Mouse (Mus musculus) layer of hippocampus, adult 8-10 months (tissue): ENCODE data around the gene Hid1. TPM values are rescaled to one million over a fixed set of nuclear protein-coding genes. Genes with fewer than 3 reads are reported as not detected.

ENCODE experiments used
- total RNA-seq, 4 experiments: library from RNA; stranded (reverse); gene quantifications; 2 replicates each; pipeline ENCODE4 v1.2.4; 2022

The Hid1 gene
- total RNA-seq, 4 experiments from 2014 or later: 104 to 119 (median 117) TPM

Other genes starting within 250 kb of the Hid1 start
- gene Cd300lf, start 233.8 kb downstream of the Hid1 start, total RNA-seq: 1 to 10 TPM in 3 of 4 experiments, under 1 TPM in 1; 0.62 to 4.3 (median 1.7) TPM
- 10 to 100 TPM; 68.3 to 84.2 (median 77.1) TPM for gene Slc9a3r1, start 204.4 kb downstream of the Hid1 start, total RNA-seq
- 10 to 100 TPM; 12.5 to 19.8 (median 16.1) TPM for gene Tmem104, start 180.3 kb downstream of the Hid1 start, total RNA-seq
- gene Nat9, start 179.9 kb downstream of the Hid1 start, total RNA-seq: 10 to 100 TPM; 20.4 to 25.2 (median 22.5) TPM
- gene Grin2c, start 100.5 kb downstream of the Hid1 start, total RNA-seq: 10 to 100 TPM; 42.3 to 48.8 (median 44.6) TPM
- gene Fdxr, start 90.7 kb downstream of the Hid1 start, total RNA-seq: 10 to 100 TPM; 22.8 to 25.5 (median 24.6) TPM
- gene Fads6, start 70.1 kb downstream of the Hid1 start, total RNA-seq: 10 to 100 TPM; 16.7 to 18.5 (median 17.1) TPM
- gene Otop2, start 60.6 kb downstream of the Hid1 start, total RNA-seq: under 1 TPM; 0.30 to 0.55 (median 0.40) TPM
- under 1 TPM; 0.36 to 0.95 (median 0.59) TPM for gene Ush1g, start 45.7 kb downstream of the Hid1 start, total RNA-seq
- under 1 TPM in 2 of 4 experiments, not detected in 2; 0.14 to 0.27 TPM for gene Otop3, start 33.0 kb downstream of the Hid1 start, total RNA-seq
- 10 to 100 TPM; 25.7 to 29.6 (median 25.9) TPM for gene Cdr2l, start 14.2 kb upstream of the Hid1 start, total RNA-seq
- 100 to 1,000 TPM; 100 to 115 (median 105) TPM for gene Mrpl58, start 36.0 kb upstream of the Hid1 start, total RNA-seq
- 100 to 1,000 TPM; 450 to 501 (median 483) TPM for gene Atp5h, start 52.2 kb upstream of the Hid1 start, total RNA-seq
- gene Kctd2, start 52.4 kb upstream of the Hid1 start, total RNA-seq: 10 to 100 TPM; 67.4 to 74.9 (median 71.2) TPM
- not detected for gene Trim80, start 72.8 kb upstream of the Hid1 start, total RNA-seq
- gene Slc16a5, start 94.7 kb upstream of the Hid1 start, total RNA-seq: under 1 TPM in 1 of 4 experiments, not detected in 3; 0.21 TPM
- gene Armc7, start 107.9 kb upstream of the Hid1 start, total RNA-seq: 10 to 100 TPM in 3 of 4 experiments, 1 to 10 TPM in 1; 10.0 to 16.7 (median 13.0) TPM
- 10 to 100 TPM; 58.8 to 68.5 (median 66.3) TPM for gene Nt5c, start 124.1 kb upstream of the Hid1 start, total RNA-seq
- 100 to 1,000 TPM; 109 to 139 (median 124) TPM for gene Jpt1, start 146.6 kb upstream of the Hid1 start, total RNA-seq
- 100 to 1,000 TPM; 285 to 340 (median 310) TPM for gene Sumo2, start 168.5 kb upstream of the Hid1 start, total RNA-seq
- gene Nup85, start 196.7 kb upstream of the Hid1 start, total RNA-seq: 10 to 100 TPM; 47.0 to 64.9 (median 53.1) TPM
- gene Mrps7, start 236.2 kb upstream of the Hid1 start, total RNA-seq: 10 to 100 TPM; 49.1 to 55.3 (median 52.6) TPM
- gene Gga3, start 236.3 kb upstream of the Hid1 start, total RNA-seq: 100 to 1,000 TPM in 2 of 4 experiments, 10 to 100 TPM in 2; 91.9 to 121 (median 102) TPM
- 10 to 100 TPM; 16.5 to 22.5 (median 17.9) TPM for gene Mif4gd, start 245.2 kb upstream of the Hid1 start, total RNA-seq